Mouse (Mus musculus): ENCODE data around the gene Sbf2.

- TF ChIP-seq POLR2A (IDR thresholded peaks at IDR 0.05; ENCODE audit: control insufficient read depth, low read depth, low read length), result no peak
- TF ChIP-seq CTCF (IDR thresholded peaks at IDR 0.05; ENCODE audit: control insufficient read depth, insufficient read depth, insufficient replicate concordance, low read depth, low read length), result no peak
These were observed 13.5 kb upstream of the Sbf2 start for GRCm38 (mm10) chr7:110628273-110628600.
